Mouse (Mus musculus) bone marrow, adult 2 months (tissue): ENCODE measurements around the gene Amigo1. TPM values are rescaled to one million over a fixed set of nuclear protein-coding genes. Genes with fewer than 3 reads are reported as not detected.

Experiments
- H3K27ac ChIP-seq: fragments of 200-500 bp; 2 replicates; pipeline ENCODE4 v1.5.1; 2012; ENCODE audit warnings: low read depth, mild to moderate bottlenecking, control low read depth, inconsistent platforms, low read length; ENCODE audit not compliant: control insufficient read depth, poor library complexity, insufficient read depth
- H3K4me1 ChIP-seq: fragments of 200-500 bp; 2 replicates; pipeline ENCODE4 v1.6.1; 2011; ENCODE audit warnings: low read length; ENCODE audit not compliant: control insufficient read depth, insufficient read depth
- H3K4me3 ChIP-seq: fragments of 200-500 bp; replicated peaks from 2 replicates; pipeline ENCODE3; 2011; ENCODE audit warnings: mild to moderate bottlenecking, low read depth, low read length, control low read depth; ENCODE audit not compliant: control insufficient read depth
- CTCF ChIP-seq: fragments of 200-500 bp; IDR thresholded peaks from 2 replicates; pipeline ENCODE4 v1.5.1; 2011; ENCODE audit warnings: low read length, control low read depth; ENCODE audit not compliant: control insufficient read depth, insufficient read depth
- POLR2A ChIP-seq: fragments of 200-500 bp; IDR thresholded peaks from 2 replicates; pipeline ENCODE4 v1.6.1; 2011; ENCODE audit warnings: low read depth, mild to moderate bottlenecking, control low read depth, low read length, borderline replicate concordance; ENCODE audit not compliant: control insufficient read depth
- WGBS: fragments of 180-500 bp; shearing (Covaris S2); methylation state at CpG from one replicate; pipeline ENCODE4 v1.1.7; 2018; 5-methylcytosine and 5-hydroxymethylcytosine counted together
- polyA plus RNA-seq: library from polyadenylated mRNA; stranded (reverse); fragments of >200 nt; gene quantifications from 2 replicates; pipeline ENCODE4 v1.2.4, GENCODE M21; 2011; ENCODE audit warnings: low replicate concordance; ENCODE audit not compliant: missing spikeins, insufficient read depth, insufficient read length

Gene Amigo1
- polyA plus RNA-seq, 1 experiment = 1.9 TPM

- peaks cover 1% of the 10 kb centered on the region; the same call in 1 of the 2 replicates for H3K4me1 ChIP-seq
- WGBS = 76% methylated on average over 11 of the region's 11 CpGs
Observed at GRCm38 (mm10) chr3:108204470-108204869, 18.3 kb downstream of the Amigo1 start.

GRCm38 (mm10) chr3:108205601-108206000 is 19.5 kb downstream of the Amigo1 start:
- Histone ChIP-seq H3K4me1 (peaks cover 1% of the 10 kb centered on the region; the same call in 1 of the 2 replicates), H3K4me3 (no peak overlapping the region), H3K27ac (no peak overlapping the region)
- WGBS = 89% methylated on average over 8 of the region's 8 CpGs
- TF ChIP-seq CTCF = no peak
- no peak for TF ChIP-seq POLR2A

More at GRCm38 (mm10) chr3:108204470-108204869, 18.3 kb downstream of the Amigo1 start:
- Histone ChIP-seq H3K4me3 (no peak overlapping the region), H3K27ac (no peak overlapping the region)
- TF ChIP-seq POLR2A (no peak), CTCF (no peak)

GRCm38 (mm10) chr3:108206731-108207375 is 20.7 kb downstream of the Amigo1 start:
- H3K4me3 ChIP-seq = no peak overlapping the region
- WGBS = 91% methylated on average over 15 of the region's 15 CpGs
- H3K27ac ChIP-seq = no peak overlapping the region
- H3K4me1 ChIP-seq = peaks cover 2% of the 10 kb centered on the region; the same call in 1 of the 2 replicates
- TF ChIP-seq POLR2A (no peak), CTCF (no peak)

GRCm38 (mm10) chr3:108209001-108209400 is 22.9 kb downstream of the Amigo1 start:
- Histone ChIP-seq H3K27ac (no peak overlapping the region), H3K4me1 (peaks cover 2% of the 10 kb centered on the region; the same call in 1 of the 2 replicates), H3K4me3 (no peak overlapping the region)
- 81% methylated on average over 3 of the region's 3 CpGs for WGBS
- TF ChIP-seq POLR2A = no peak
- TF ChIP-seq CTCF = no peak

- Histone ChIP-seq H3K4me3 (peak overlapping the region; percentile 84), H3K4me1 (peaks cover 2% of the 10 kb centered on the region; the same call in 1 of the 2 replicates), H3K27ac (no peak overlapping the region)
- 10% methylated on average over 8 of the region's 8 CpGs for WGBS
- no peak for TF ChIP-seq CTCF
- no peak for TF ChIP-seq POLR2A
Observed at GRCm38 (mm10) chr3:108209536-108209935, 23.4 kb downstream of the Amigo1 start.

GRCm38 (mm10) chr3:108209946-108210770 is 24.0 kb downstream of the Amigo1 start:
- Histone ChIP-seq H3K4me1 (peaks cover 2% of the 10 kb centered on the region; the same call in 1 of the 2 replicates), H3K27ac (peak overlapping the region; percentile 80), H3K4me3 (peak overlapping the region; percentile 84)
- WGBS = under 1% methylated on average over 72 of the region's 72 CpGs
- TF ChIP-seq POLR2A (peak; percentile 68; the same call in 1 of the 2 replicates), CTCF (no peak)

- under 1% methylated on average over 14 of the region's 14 CpGs for WGBS
- Histone ChIP-seq H3K4me3 (peak within 1 kb of the TSS; percentile 84), H3K4me1 (peaks cover 2% of the 10 kb centered on the region; the same call in 1 of the 2 replicates), H3K27ac (peak within 1 kb of the TSS; percentile 80)
- TF ChIP-seq CTCF = 0 out of 2 replicates have a peak, but pooled peaks have one; percentile 10
- no peak for TF ChIP-seq POLR2A
Observed at GRCm38 (mm10) chr3:108210771-108211139, 24.6 kb downstream of the Amigo1 start, which contains the start of gene Atxn7l2. TSS of gene Atxn7l2 (minus strand) at chr3:108210934.

- no peak for TF ChIP-seq POLR2A
- no peak for TF ChIP-seq CTCF
- no peak overlapping the region for H3K27ac ChIP-seq
- no peak overlapping the region for H3K4me3 ChIP-seq
- 84% methylated on average over 6 of the region's 6 CpGs for WGBS
- H3K4me1 ChIP-seq = peaks cover 2% of the 10 kb centered on the region; the same call in 1 of the 2 replicates
Observed at GRCm38 (mm10) chr3:108211845-108212244, 25.7 kb downstream of the Amigo1 start.
